Mouse (Mus musculus) CD4-positive, CD25-positive, alpha-beta regulatory T cell, adult 2 months (primary cell): ENCODE measurements at regions not wholly inside any gene's neighbourhood (a gene's known extent, or its start where the extent isn't known, plus 50 kb on each side); places are given as distances from the start of the nearest gene placed in this dataset.
"Not testable (repeated sequence)": the region's sequence is repeated elsewhere in the genome, so short reads cannot be mapped to it uniquely, and the experiment has no call there.

Experiments used
- DNase-seq: peaks from one replicate; pipeline ENCODE4 v3.0.0-alpha.2; 2012; ENCODE audit warnings: low read depth, low spot score

- not testable (repeated sequence) for DNase-seq
These were observed 194.2 kb upstream of the Spin1 start for GRCm38 (mm10) chr13:50906431-50906830.

DNA sequence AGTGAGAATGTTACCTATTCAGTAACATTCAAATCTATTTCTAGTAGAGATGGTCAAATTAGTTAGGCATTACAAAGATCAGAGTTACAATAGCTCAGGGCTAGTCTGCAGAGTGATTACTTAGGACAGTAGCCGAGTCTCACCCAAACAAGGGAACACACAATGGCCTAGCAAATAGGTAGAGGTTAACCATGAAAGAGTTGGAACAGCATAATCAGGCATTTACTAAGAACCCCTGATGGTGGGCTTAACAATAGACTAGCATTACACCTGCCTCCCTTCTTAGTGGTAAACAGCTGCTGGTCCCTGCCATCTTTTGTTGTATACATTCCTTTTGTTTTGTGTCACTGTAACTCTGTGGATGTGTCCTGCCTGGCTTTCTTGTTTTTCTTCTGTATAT is 193.8 kb upstream of the Spin1 start:
- DNase-seq = no peak

DNA sequence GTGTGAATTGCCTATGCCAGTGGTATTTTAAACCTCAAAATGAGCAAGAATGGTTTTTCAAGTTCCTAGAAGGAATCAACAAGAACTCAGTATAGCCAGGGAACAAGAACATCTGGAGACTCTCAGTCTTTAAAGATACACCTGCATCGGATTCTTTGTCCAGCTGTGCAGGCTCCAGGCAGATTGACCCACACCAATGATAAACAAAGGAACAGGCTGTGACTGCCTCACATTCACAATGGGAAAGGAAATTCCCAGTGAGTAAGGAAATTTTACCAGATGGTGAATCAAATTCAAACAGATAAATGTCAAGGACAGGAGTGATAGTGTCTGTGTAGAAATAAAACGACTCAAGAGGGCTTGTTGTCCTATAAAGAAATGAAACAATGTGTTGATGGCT is 187.9 kb upstream of the Spin1 start:
- DNase-seq = not testable (repeated sequence)

GRCm38 (mm10) chr13:50934017-50934416 is 166.7 kb upstream of the Spin1 start:
- DNase-seq = not testable (repeated sequence)

DNA sequence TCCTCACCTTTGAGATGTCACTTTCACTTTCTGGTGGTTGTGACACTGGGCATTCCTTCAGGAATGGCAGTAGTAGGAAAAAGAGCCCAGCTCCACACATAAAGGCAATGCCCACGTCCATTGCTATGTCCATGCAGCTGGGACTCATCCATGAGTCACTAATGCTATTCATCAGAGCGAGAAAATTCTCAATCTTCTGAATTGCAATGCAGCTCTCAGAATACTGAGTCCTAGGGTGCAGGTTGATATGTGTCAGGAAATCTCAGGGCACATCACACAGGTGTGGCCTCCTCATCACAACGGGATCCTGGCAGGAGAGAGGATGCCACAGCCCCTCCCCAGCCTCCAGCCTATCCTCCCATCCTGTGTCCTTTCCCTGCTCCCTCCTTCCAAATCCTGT is 158.1 kb upstream of the Spin1 start:
- DNase-seq = no peak

- peak; percentile 79 for DNase-seq
These were observed 151.0 kb upstream of the Spin1 start for GRCm38 (mm10) chr13:50949545-50950226.

- DNase-seq = no peak
These were observed 146.0 kb upstream of the Spin1 start for GRCm38 (mm10) chr13:50954671-50955070.

- peak; percentile 18 for DNase-seq
These were observed 142.4 kb upstream of the Spin1 start for GRCm38 (mm10) chr13:50958051-50958883.

DNA sequence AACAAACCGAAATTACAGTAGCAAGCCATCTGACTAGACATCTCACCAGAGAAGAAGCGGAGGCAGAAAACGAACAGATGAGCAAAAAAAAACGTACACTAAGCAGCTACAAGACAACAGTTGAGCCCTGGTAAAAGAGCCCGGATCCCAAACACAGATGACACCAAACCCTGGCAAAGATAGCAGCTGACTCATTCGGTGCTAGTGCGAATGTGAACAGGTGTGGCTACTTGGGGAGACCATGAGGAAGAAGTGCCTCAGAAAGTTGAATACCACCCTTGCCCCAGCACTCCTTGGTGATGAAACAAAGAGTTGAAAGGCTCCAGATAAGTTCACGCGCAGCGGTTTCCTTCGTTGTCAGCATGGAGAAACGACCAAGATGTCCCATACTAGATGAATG is 139.8 kb upstream of the Spin1 start:
- DNase-seq = no peak

GRCm38 (mm10) chr13:50964070-50964469 is 136.6 kb upstream of the Spin1 start:
- DNase-seq = peak; percentile 48

- not testable (repeated sequence) for DNase-seq
These were observed 135.6 kb upstream of the Spin1 start for GRCm38 (mm10) chr13:50965041-50965440.

DNA sequence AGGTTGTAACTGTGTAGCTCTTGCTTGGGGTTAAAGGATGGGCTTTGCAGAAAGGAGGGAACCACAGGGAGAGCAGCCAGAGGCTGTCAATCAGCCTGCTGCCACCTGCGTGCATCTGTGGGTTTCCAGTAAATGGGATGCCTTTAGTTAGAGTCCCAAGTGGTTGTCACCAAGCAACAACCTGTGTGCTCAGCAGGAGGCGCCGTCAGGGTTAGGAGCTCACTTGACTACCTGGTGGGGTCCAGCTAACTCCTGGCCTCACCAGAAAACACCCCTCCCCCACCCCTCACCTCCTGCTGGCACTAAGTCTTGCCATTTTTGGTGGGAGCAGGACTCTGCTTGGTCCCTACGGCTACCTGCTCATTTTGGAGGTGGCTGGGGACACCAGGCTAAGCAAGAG is 135.0 kb upstream of the Spin1 start:
- DNase-seq = peak; percentile 3

DNA sequence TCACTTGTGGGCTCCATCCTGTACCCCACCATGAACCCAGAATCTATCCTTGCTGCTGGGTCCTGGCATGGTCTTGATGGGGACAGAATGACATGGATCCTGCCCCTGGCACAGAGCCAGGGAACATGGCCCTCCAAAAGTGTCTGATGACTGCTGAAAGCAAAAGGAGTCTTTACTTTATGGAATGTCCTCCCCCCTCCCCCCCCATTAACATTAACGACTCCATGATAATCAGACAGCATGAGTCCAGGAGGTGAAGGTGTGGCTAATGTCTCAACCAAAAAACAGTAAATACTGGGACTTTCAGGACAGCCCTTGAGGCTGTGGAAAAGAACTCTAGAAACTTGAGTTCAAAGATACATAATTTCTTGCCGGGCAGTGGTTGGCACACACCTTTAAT is 133.9 kb upstream of the Spin1 start:
- DNase-seq = no peak

DNA sequence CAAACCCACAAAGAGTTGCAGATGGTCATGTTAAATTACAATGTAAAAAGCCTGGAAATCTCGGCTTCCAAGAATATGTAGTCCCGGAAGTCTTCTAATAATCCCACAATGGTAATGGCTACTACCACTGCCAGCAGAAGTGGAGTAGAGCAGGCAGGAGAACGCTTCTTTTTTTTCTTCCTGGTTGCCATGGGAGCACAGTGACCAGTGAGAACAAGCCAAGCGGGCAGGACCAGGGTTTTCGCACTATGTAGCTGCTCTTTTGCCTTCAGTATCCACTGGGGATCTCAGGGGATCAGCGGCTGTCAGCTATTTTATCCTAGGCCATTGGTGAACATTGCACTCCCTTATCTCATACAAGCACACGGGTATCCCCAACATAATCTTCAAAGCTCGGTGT is 127.3 kb upstream of the Spin1 start:
- DNase-seq = no peak

- no peak for DNase-seq
These were observed 125.3 kb upstream of the Spin1 start for GRCm38 (mm10) chr13:50975306-50975920.

- DNase-seq = no peak
These were observed 118.7 kb upstream of the Spin1 start for GRCm38 (mm10) chr13:50982005-50982404.

- no peak for DNase-seq
These were observed 117.7 kb upstream of the Spin1 start for GRCm38 (mm10) chr13:50982990-50983389.

- DNase-seq = no peak
These were observed 108.8 kb upstream of the Spin1 start for GRCm38 (mm10) chr13:50991726-50992432.

DNA sequence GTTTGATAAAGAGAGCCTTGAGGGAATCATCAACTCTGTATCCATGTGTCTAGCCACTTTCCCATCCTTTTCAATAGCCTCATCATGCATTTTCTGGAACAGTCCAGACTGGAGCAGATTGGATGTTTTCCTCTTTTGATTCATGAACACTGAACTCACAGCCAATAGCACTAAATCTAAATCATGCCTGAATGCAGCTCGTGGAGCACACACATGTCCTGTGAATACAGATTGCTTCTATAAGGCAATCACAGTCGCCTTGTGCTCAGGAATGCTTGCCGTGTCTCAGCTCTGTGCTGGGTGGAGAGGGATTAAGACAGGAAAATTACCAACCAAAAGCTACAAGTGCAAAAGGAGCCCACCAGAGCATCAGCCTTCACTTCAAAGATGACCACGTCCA is 100.9 kb upstream of the Spin1 start:
- DNase-seq = no peak

DNA sequence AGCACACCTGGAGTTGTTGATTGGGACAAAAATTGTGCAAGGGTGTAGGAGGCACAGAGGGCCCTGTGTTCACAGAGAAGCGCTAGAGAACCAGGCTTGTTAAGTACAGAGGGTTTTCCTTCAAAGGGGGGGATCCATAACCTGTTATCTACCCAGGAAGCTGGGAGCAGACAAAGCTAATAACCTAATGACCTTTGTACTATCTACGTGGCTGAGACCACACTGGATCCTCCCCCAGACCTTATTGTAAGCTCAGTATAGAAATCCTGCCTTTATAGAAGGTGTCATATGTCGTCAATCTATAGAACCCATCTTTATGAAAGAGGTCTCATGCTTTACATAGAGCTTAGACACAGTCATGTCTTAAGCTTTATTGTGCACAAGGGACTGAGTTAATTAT is 95.9 kb upstream of the Spin1 start:
- DNase-seq = no peak

DNA sequence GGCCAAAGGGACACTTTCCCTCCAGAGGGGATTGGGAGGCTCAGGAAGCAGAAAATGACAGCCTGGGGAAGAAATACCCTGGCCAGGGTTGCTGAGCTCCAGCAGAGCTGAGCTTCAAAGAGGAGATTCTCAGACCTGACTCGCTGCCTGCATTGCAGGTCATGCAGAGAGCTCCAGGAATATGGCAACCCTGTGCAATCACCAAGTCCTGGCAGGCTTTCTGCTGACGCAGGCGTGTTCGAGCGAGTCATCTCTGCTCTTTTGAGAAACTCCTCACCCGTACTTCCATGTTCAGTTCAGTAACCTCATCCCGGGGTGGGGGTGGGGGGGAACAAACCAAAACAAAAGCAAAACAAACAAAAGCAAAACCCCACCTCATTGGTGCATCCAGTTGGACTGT is 89.9 kb upstream of the Spin1 start:
- no peak for DNase-seq

- DNase-seq = no peak
These were observed 84.5 kb upstream of the Spin1 start for GRCm38 (mm10) chr13:51016209-51016608.
